Mouse (Mus musculus): Measurements from ENCODE around the gene Pced1a. TPM values are rescaled to one million over a fixed set of nuclear protein-coding genes. Genes with fewer than 3 reads are reported as not detected.

The Pced1a gene
- total RNA-seq, 2 experiments from 2014 or later = 14.8 to 18.7 TPM

- no peak for DNase-seq (ENCODE audit: low spot score in 2 of 2)
These were observed 14.4 kb upstream of the Pced1a start for GRCm38 (mm10) chr2:130438861-130439260.

GRCm38 (mm10) chr2:130436769-130437168 is 12.3 kb upstream of the Pced1a start:
- DNase-seq (ENCODE audit: low spot score in 2 of 2) = no peak

GRCm38 (mm10) chr2:130433152-130433551 is 8.7 kb upstream of the Pced1a start:
- DNase-seq (ENCODE audit: low spot score in 2 of 2) = no peak

- DNase-seq (ENCODE audit: low spot score in 2 of 2) = no peak
These were observed 7.7 kb upstream of the Pced1a start for GRCm38 (mm10) chr2:130432157-130432556.

GRCm38 (mm10) chr2:130430484-130430883 is 6.0 kb upstream of the Pced1a start:
- DNase-seq (ENCODE audit: low spot score in 2 of 2) = no peak

GRCm38 (mm10) chr2:130429851-130430250 is 5.3 kb upstream of the Pced1a start:
- no peak for DNase-seq (ENCODE audit: low spot score in 2 of 2)

- DNase-seq (ENCODE audit: low spot score in 2 of 2) = no peak
These were observed 611 bp upstream of the Pced1a start for GRCm38 (mm10) chr2:130425112-130425511.

GRCm38 (mm10) chr2:130423397-130424125 is 940 bp downstream of the Pced1a start:
- peak; percentile 78 for DNase-seq (ENCODE audit: low spot score in 2 of 2)

- no peak for DNase-seq (ENCODE audit: low spot score in 2 of 2)
These were observed 2.5 kb downstream of the Pced1a start for GRCm38 (mm10) chr2:130421781-130422620.

- DNase-seq (ENCODE audit: low spot score in 2 of 2) = no peak
These were observed 10.2 kb downstream of the Pced1a start for GRCm38 (mm10) chr2:130414094-130414856.

- no peak for DNase-seq (ENCODE audit: low spot score in 2 of 2)
These were observed 11.7 kb downstream of the Pced1a start for GRCm38 (mm10) chr2:130412775-130413174.

GRCm38 (mm10) chr2:130411558-130412495 is 12.7 kb downstream of the Pced1a start:
- DNase-seq (ENCODE audit: low spot score in 2 of 2) = peak; percentile 88

GRCm38 (mm10) chr2:130408194-130408593 is 16.3 kb downstream of the Pced1a start:
- DNase-seq (ENCODE audit: low spot score in 2 of 2) = no peak

GRCm38 (mm10) chr2:130406178-130406577 is 18.3 kb downstream of the Pced1a start, which contains the start of gene Tmem239:
Tmem239 (plus strand) TSS chr2:130406478.
- DNase-seq (ENCODE audit: low spot score in 2 of 2) = no peak

- DNase-seq (ENCODE audit: low spot score in 2 of 2) = no peak
These were observed 19.6 kb downstream of the Pced1a start, which contains the start of the genes Gm28372 and 1700020A23Rik for GRCm38 (mm10) chr2:130404939-130405338. Gm28372 (plus strand) TSS chr2:130405239. 1700020A23Rik (plus strand) TSS chr2:130405259.

- no peak for DNase-seq (ENCODE audit: low spot score in 2 of 2)
These were observed 22.6 kb downstream of the Pced1a start for GRCm38 (mm10) chr2:130401891-130402290.

- no peak for DNase-seq (ENCODE audit: low spot score in 2 of 2)
These were observed 24.5 kb downstream of the Pced1a start for GRCm38 (mm10) chr2:130400046-130400445.

GRCm38 (mm10) chr2:130398091-130398490 is 26.4 kb downstream of the Pced1a start:
- no peak for DNase-seq (ENCODE audit: low spot score in 2 of 2)

- DNase-seq (ENCODE audit: low spot score in 2 of 2) = no peak
These were observed 27.1 kb downstream of the Pced1a start, which contains the start of gene Cpxm1 for GRCm38 (mm10) chr2:130397186-130397985. Cpxm1 (minus strand) TSS chr2:130397574.
